Mouse (Mus musculus): ENCODE measurements around the gene Pnkp.
A peak's percentile ranks its signal among the peaks of the same experiment; 100 is the strongest.

Pnkp gene

DNA sequence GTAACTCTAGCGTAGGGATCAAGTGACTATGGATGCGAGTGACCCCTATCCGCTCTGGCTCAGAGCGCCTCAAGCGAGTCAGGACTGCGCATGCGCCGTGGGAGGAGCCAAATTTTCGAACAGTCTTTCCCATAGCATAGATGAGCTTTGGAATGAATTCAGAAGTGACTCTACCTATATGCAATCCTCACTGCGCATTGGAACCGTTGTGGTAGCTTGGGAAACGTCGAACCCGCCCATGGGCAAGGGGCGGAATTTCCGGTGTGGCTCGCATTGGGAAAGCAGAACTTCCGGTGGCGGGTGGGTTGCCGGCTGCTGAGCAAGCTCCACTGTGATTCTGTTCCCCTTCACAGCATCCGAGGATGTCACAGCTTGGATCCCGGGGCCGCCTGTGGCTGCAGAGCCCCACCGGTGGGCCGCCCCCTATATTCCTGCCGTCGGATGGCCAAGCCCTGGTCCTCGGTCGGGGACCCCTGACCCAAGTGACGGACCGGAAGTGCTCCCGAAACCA, at the start of gene Pnkp:
Gene Pnkp, plus strand, starts transcription at position 98 of the 511 bp plus-strand sequence.
- peak; percentile 81 for DNase-seq (ENCODE audit: low read depth)

DNA sequence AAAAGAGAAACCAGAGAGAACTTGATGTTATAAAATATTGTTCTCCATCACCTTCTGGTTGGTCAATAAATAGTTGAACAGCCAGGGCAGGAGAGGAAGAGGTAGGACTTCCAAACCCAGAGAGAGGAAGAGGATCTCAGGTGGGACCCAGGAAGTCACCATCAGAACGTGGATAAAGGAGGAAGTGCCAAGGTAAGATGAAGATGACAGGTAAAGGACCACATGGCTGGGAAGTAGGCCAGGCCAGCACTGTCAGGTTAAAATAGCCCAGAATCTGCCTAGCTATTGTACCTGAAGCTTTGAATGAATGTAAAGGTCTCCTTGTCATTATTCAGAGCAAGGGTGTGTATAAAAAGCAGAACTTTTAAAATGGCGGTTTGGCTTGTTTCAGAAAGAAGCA, 48.0 kb upstream of the Pnkp start:
- no peak for DNase-seq (ENCODE audit: low read depth)

DNA sequence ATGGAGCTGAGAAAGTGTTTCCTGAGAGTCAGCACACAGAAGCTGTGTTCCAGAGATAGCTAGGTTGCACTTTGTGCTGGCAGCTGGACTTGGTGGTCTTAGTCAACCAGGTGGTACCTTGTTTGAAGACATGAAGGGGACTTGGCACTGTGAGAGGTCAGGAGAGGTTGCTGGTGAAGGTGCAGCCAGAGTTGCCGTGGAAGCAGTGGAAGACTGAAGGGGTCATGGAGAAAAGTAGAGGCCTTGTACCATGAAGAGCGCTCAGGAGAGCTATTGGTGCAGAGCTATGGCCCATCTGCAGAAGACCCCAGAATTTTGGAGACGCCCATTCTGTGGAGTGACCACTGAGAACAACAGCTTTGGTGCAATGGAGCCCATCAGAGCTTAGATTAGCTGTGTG, 47.5 kb upstream of the Pnkp start:
- no peak for DNase-seq (ENCODE audit: low read depth)

DNA sequence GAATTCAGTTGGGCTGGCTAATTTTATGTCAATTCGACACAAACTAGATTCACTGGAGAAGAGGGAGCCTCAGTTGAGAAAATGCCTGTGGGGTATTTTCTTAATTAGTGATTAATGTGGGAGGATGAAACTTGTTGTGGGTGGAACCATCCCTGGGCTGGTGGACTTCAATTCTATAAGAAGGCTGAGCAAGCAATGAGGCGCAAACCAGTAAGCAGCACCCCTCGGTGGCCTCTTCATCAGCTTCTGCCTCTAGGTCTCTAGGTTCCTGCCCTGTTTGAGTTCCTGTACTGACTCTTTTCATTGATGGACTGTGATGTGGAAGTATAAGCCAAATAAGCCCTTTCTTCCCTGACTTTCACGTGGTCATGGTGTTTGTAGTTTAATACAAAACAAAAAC, 46.6 kb upstream of the Pnkp start:
- DNase-seq (ENCODE audit: low read depth): no peak

DNA sequence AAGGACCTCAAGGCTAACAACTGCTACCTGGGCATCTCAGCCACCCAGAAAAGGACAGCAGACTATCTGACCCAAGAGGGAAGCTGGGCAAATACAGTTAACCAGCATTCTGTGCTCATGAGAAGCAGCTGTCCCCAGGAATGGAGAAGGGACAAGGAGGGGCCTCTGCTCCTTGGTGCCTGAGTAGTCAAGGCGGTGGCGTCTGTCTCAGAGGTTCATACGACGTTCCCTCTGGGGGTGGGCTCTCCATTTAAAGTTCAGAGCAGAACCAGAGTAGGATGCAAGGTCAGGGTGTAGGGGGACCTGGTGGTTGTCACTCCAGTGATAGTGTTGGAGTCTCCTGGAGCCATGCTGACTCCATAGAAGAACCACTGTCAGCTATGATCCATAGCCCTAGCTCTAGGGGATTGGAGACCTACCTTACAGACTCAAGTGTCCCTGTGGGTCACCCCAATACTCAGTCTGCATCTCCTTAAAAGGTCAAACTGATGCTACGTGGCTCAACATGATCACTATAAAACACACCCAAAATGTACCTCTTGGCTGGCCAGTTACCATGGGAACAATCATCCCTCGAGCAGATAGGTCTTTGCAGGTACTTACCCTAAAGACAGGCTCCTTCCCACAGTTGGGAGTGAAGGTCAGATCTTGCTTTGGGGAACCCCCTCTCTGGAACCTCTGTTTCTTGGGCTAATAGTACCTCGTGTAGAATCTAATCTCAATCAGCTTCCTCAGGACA, 46.0 kb upstream of the Pnkp start:
- DNase-seq (ENCODE audit: low read depth): no peak

DNA sequence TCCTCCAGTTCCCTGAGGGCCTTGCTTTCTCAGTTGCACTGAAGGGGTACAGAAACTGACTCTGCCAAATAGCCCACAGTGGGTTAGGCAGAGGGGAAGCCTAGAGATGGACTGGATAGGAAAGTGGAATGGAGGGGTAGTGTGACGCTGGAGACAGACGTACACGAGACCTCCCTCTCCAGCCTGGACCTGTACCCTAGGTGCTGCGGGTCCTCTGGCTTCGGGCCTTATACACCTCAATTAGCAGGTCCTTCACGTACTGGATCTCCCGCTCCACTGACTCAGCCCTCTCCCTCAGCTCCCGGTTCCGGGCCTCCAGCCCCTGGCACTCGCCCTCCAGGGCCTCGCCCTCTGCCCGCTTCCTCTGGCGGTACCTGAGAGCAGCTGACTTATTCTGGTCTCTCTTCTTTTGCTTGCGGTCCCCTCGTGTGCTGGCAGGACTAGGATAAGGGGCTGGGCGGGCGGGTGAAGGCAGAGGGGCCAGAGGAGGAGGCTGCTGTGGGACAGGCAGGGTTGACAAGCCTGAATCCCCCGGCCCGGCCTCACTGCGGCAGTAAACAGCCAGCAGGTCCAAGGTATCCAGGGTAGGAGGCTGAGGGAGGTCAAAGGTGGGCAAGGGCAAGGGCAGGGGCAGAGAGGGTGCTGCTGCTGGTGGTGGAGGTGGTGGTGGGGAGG, 44.2 kb upstream of the Pnkp start:
- no peak for DNase-seq (ENCODE audit: low read depth)

DNA sequence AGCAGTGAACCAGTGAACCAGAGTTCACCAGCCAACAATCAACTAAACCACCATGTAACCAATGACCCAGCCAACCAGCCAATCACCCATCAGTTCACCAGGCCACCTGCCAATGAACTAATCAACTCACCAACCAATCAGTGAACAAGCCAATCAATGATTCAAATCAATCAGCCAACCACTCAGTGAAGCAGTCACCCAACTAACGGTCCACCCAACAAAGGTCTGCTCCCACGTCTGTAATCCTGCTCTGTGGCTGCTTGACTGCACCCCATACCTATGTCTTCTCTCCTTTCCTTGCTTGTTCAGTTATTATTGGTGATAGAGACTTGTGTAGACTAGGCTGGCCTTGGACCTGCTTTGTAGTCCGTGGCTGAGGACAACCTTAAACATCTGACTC, 43.0 kb upstream of the Pnkp start:
- no peak for DNase-seq (ENCODE audit: low read depth)

DNA sequence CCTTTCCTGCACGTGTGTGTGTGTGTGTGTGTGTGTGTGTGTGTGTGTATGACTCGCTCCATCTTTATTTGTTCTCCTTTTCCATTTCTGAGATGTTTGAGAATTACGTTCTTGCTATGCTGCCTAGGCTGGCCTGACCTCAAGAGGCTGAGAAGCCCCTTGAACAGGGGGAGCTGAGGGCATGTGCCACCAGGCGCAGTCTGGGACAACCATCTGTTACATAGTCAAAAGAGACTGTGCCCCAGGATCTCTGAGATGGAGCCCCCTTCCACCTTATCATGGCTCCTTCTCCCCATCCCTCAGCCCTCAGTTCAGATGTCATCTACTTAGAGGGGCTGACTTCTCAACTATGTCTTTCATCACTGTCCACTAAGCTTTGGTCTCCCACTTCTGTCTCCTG, 42.5 kb upstream of the Pnkp start:
- no peak for DNase-seq (ENCODE audit: low read depth)

DNA sequence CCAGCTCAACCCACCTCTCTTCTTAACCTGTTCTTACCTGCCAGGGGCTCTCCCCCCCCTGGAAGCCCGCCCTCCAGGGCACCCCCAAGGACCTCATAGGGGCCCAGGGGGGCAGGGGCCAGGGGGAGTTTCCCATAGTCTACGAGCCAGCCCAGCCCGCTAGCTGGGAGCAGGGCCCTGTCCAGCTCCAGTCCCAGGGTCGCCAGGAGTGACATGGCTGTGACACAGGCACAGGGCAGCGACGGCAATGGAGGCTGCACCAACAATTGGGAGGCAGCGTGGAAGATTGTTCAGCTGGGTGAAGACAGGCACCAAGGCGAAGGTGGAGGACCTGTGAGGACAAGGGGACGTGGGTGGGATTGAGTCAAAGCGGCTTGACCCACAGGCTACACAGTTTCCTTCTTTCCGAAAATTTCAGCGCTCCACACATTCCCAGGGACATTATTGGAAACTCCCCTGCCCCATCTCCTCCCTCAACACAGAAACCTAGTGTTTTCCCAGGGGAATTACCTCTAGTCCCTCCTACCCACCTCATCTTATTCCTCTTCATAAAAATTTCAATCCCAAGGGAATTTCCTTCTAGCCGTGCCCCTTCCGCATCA, 41.9 kb upstream of the Pnkp start:
- no peak for DNase-seq (ENCODE audit: low read depth)

DNA sequence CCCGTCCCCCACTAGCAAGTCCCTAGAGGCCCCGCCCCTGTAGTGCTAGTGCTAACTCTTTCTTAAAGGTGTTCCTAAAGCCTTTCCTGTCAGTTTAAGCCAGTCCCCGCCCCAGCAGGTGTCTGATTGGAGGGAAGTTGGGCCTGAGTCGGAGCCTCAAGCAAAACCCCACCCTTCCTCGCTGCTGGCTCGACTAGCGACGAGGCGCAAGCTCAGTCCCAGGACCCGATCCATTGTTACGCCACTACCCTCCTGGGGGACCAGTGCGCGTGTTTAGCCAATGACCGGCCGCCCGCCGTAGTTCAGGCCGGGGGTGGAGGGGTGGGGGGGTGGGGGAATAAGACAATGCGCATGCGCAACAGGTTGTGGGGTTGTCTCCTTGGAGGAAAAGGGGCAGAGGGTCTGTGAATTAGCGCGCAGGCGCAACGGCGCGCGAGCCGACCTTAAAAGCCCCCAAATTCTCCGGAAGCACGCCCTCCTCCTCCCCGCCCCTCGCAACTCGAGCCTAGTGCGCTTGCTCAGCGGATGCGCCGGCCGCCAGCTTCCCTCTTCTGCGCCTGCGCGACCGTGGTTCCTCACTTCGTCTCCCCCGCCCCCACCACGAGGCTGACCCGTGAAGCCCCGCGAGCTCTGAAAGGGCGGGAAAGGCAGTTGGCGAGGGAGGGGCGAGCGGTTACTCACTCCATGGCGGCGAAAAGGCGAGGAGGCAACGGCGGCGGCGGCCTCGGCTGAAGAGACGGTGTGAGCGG, 41.0 kb upstream of the Pnkp start, which contains the start of the genes Nup62 and Il4i1:
Gene Nup62, plus strand, starts transcription at position 368 of the 749 bp plus-strand sequence.
Gene Il4i1, plus strand, starts transcription at position 667 of the 749 bp plus-strand sequence.
- peak; percentile 99 for DNase-seq (ENCODE audit: low read depth)

DNA sequence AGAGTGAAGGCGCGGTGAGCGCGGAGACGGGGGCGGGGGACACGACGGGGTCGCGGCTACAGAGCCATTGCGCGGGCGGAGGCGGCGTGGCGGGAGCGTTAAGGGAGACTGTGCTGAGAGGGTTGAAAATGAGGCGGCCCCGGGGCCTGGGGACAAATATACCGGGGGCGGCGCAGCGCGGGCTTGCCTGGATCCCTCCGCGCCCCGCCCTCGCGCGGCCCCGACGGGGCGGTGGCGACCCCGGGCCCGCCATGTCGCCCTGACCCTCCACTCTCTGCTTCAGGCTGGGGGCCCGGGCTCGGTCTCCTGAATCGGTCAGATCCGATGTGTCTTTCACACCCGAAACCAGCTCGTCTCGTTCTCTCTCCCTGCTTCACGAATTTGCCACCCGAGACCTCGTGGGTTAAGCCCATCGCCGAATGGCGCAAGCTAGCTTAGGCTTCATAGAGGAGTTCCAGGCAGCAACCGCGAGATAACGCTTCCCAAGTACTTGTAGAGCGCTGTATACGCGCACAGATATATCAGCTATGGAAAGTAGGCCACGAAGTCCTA, 40.4 kb upstream of the Pnkp start, which contains the start of gene Atf5:
Gene Atf5, minus strand, starts transcription at position 189 of the 552 bp plus-strand sequence.
- peak; percentile 56 for DNase-seq (ENCODE audit: low read depth)

DNA sequence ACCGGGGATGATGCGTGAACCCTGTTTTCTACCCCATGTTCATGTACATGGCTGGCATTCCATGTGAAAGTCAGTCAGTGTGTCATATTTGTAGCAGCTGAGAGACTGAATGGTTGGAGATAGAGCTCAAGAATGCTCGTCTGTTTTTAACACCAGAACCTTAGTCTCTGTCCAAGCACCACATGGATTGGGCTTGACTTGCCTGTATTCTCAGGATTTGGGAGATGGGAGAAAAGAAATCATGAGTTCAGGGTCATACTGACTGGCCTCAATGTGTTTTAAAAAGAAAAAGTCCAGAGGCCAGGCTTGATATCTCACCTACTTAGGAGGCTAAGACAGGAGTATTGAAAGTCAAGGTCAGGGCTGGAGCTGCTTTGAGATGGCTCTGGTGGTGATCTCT, 39.5 kb upstream of the Pnkp start:
- no peak for DNase-seq (ENCODE audit: low read depth)

DNA sequence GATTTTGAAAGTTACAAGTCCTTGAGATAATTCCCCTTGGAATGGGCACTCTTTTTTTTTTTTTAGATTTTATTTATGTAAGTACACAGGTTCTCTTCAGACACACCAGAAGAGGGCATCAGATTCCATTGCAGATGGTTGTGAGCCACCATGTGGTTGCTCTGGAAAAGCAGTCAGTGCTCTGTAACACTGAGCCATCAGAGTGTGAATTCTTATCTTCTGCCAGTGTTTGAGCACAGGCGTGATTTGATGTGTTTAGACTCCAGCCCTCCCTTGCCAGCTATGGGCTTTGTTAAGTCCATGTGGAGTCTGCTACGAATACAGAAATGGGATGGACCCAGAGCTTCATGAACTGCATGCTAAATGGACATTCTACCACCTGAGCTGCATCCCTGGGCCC, 38.8 kb upstream of the Pnkp start:
- no peak for DNase-seq (ENCODE audit: low read depth)

DNA sequence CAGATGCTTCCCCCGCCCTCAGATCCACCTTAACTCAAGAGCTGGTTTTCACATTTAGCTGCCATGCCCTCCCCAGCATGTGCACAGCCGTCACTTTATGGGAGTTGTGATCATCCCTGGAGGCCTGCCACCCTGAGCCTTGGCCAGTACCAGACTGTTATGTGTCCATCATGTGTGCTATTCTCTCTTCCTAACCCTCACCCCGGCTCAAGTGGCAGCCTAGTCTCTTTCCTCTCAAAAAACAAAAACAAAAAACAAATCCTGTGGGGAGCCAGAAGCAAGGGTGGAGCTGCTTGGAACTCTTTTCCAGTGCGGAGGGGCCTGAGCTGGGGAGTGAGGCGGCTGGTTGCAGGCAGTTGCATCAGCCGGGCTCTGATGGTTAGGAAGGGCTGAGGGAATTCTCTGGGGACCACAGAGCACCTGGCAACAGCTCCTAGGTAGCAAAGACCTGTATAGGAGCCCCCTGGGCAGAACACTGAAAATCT, 38.1 kb upstream of the Pnkp start:
- DNase-seq (ENCODE audit: low read depth): no peak

DNA sequence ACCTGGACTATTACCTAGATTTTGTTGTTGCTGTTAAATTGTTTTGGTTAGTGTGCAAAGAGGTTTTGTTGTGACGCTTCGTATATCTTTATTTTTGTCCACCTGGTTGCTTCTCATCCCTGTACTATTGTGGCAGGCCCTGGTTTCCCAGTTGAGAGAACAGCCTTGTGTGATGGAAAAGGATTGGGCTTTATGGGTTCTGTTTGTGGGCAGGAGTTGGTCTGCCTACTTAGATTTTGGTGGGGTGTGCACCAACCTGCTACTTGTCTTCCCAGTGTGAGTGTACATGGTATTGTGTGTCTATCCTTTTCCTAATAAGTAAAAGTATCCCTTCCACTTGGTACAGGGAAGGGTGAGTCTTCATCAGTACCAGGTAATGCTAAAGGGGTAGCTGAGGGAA, 37.5 kb upstream of the Pnkp start:
- no peak for DNase-seq (ENCODE audit: low read depth)

DNA sequence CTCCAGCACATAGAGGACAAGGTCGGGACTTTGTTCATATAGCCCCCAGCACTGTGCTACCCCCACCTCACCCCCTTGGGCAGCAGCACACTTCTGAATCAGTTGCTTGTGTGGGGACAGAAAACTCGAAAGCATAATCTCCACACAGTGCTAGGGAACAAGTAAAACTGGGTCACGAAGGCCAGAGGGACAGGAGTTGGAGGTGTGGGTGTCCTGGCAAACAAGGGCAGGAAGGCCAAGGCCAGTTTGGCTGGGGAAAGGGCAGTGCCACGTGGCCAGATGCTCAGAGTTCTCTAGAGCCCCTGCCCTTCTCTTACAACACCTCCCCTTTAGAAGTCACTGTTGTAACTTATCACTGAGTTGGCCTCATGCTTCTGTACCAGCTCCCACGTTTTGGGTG, 37.1 kb upstream of the Pnkp start:
- DNase-seq (ENCODE audit: low read depth): no peak

DNA sequence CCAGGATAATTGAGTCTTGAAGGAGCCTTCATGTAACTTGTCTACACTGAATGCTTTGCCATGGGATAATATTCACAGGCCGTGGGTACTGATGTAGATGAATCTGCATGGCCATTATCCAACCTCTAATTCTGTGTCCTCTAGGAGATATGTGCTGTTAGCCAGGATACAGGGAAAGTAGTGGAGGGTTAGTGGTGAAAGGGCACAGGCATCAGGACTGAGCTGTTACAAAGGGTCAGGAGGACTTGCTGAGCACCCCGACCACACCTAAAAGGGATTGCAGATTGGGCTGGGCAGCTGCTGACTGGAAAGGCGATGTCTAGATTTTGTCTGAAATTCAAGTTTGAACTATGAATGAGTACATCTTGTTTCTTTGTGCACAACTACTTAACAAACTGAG, 36.4 kb upstream of the Pnkp start:
- no peak for DNase-seq (ENCODE audit: low read depth)

DNA sequence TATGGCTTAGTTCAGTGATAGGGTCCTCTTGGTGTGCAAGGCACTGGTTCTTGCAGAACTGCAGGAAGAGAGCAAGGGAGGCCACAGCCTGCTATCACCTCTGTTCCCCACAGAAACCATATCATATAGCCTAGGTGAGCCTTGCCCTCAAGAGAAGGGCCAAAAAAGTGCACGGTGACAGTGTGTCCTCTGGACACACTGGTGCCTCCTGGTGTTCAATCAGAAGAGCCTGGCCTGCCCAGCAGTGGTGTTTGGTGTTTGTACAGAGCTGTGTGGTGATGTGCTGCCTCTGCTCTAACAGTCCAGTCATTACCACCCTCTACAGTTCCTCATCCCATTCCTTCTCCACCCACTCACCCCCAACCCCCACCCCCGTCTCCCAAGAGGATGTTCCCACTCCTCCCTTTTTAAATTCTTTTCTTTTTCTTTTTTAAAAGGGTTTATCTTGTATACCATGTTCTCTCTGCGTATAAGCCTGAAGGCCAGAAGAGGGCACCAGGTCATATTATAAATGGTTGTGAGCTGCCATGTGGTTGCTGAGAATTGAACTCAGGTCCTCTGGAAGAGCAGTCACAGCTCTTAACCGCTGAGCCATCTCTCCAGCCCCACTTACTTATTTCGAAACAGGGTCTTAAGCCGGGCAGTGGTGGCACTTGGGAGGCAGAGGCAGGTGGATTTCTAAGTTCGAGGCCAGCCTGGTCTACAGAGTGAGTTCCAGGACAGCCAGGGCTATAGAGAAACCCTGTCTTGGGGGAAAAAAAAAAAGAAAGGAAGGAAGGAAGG, 35.1 kb upstream of the Pnkp start:
- DNase-seq (ENCODE audit: low read depth): no peak

DNA sequence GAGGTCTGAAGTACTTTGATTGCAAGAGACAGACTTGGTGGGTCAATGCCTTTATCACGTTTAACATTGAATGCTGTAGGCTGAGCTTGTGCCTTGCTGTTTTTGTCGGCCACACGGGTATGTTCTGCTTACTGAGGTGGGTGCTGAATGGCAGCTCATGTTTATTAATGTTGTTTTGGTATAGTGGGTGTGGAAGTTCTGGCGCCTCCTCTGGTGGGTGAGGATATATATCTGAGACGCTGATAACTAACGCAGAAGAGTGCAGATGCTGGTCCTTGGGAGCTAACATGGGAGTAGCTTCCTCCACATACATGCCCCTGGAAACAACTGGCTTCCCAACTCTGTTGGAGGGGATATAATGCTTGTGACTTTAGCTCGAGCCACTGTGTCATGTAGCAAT, 33.5 kb upstream of the Pnkp start:
- no peak for DNase-seq (ENCODE audit: low read depth)

DNA sequence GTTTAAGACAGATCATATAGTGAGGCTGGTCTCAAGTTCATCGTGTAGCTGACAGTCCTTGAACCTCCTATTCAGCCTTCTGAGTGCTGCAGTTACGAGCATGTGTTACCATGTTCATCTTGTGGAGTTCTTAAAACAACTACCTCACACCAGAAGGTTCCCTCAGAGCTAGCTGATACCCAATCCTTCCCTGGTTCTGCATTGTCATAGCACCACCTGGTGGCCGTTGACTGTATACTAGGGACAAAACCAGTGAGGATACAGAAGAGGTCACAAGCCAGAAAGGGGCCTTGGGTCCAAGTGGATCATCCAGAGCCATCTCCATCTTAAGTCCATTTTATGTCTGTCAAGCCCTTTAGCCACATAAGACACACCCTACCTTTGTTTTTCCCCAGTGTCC, 32.1 kb upstream of the Pnkp start:
- DNase-seq (ENCODE audit: low read depth): peak; percentile 74

DNA sequence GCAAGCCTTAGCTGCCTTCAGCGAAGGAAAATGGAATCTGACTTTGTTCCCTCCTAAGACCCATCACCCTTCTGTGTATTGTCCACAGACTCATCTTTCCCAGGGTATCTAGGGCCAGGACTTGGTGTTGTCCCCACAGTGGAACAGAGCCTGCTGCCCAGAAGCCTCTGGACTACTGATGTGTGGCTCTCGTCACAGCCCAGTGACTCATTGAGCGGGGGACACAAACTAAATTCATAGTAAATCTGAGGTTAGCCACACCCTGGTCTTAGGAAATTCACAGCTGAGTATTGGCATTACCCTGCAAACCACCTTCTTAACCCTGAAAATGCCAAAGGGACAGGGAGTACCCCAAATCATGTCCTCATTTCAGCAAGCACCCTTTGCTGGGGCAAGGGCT, 30.2 kb upstream of the Pnkp start:
- no peak for DNase-seq (ENCODE audit: low read depth)
